Mouse (Mus musculus): Measurements from ENCODE around the gene Gm27235.
A peak's percentile ranks its signal among the peaks of the same experiment; 100 is the strongest.

The Gm27235 gene

GRCm38 (mm10) chr9:35790001-35790400 lies at the start of gene Gm27235, which contains the start of gene D730048I06Rik:
Gm27235 (minus strand) TSS chr9:35790101.
D730048I06Rik (minus strand) TSS chr9:35790112.
- no peak for DNase-seq (ENCODE audit: low spot score)

DNA sequence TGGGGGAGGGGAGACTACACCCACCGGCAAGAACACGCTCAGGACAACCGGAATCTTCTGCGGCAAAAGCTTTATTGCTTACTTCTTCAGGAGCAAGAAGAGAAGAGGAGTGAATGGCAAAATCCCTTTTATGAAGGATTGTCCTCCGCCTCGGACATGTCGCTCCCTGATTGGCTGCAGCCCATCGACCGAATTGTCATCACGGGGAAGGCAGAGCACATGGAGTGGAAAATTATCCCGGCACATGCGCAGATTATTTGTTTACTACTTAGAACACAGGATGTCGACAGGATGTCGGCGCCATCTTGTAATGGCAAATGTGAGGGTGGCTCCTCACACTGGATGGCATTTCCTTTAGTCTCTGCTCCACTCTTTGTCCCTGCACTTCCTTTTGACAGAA lies 28.0 kb upstream of the Gm27235 start:
- peak; percentile 77 for DNase-seq (ENCODE audit: low spot score)

GRCm38 (mm10) chr9:35798146-35798545 lies 8.2 kb upstream of the Gm27235 start:
- DNase-seq (ENCODE audit: low spot score), result no peak

- no peak for DNase-seq (ENCODE audit: low spot score)
Measured at GRCm38 (mm10) chr9:35778009-35778408, 11.9 kb downstream of the Gm27235 start, which contains the start of gene Gm17727. Gm17727 (minus strand) TSS chr9:35778109.

GRCm38 (mm10) chr9:35756843-35757242 lies 33.1 kb downstream of the Gm27235 start:
- no peak for DNase-seq (ENCODE audit: low spot score)

GRCm38 (mm10) chr9:35740749-35741148 lies 49.2 kb downstream of the Gm27235 start, which contains the start of gene Gm17677:
Gm17677 (plus strand) TSS chr9:35741049.
- no peak for DNase-seq (ENCODE audit: low spot score)
